Mouse (Mus musculus): ENCODE measurements around the gene Ikbip.

- no peak for TF ChIP-seq CTCF (IDR thresholded peaks at IDR 0.05)
- no peak for TF ChIP-seq POLR2A (IDR thresholded peaks at IDR 0.05; ENCODE audit: insufficient read depth, low read depth, low read length)
- no peak for TF ChIP-seq EP300 (IDR thresholded peaks at IDR 0.05; ENCODE audit: insufficient read depth, low read depth, low read length)
These were observed 60.0 kb downstream of the Ikbip start for GRCm38 (mm10) chr10:91142654-91143191.

Data from heart, adult 2 months (tissue).